Mouse (Mus musculus): ENCODE results near the gene Slco3a1. TPM values are rescaled to one million over a fixed set of nuclear protein-coding genes. Genes with fewer than 3 reads are reported as not detected.

Gene Slco3a1
- polyA plus RNA-seq, 1 experiment, result 44.9 TPM

GRCm38 (mm10) chr7:74552546-74552945 lies 2.0 kb downstream of the Slco3a1 start:
- 56% methylated on average over 4 of the region's 4 CpGs for WGBS
- H3K27me3 ChIP-seq (replicated peaks; ENCODE audit: control insufficient read depth, insufficient read depth, low read length), result no peaks in the 10 kb centered on the region
- H3K36me3 ChIP-seq (ENCODE audit: control insufficient read depth, insufficient read depth, low read length), result no peaks in the 10 kb centered on the region
- no peak for DNase-seq
- peaks cover 17% of the 10 kb centered on the region for H3K4me1 ChIP-seq (ENCODE audit: control insufficient read depth, insufficient read depth, low read length)
- peak overlapping the region; percentile 33; the same call in 1 of the 2 replicates for H3K4me3 ChIP-seq (ENCODE audit: insufficient read depth, low read depth, low read length)
- H3K27ac ChIP-seq (ENCODE audit: insufficient read depth, low read depth, low read length), result no peak overlapping the region
- TF ChIP-seq POLR2A (IDR thresholded peaks at IDR 0.05; ENCODE audit: low read depth, low read length) (no peak), CTCF (conservative IDR thresholded peaks at IDR 0.05; ENCODE audit: insufficient read depth, insufficient read length, low read depth, low read length) (no peak)

- DNase-seq, result no peak
- TF ChIP-seq POLR2A (IDR thresholded peaks at IDR 0.05; ENCODE audit: low read depth, low read length) (no peak), CTCF (conservative IDR thresholded peaks at IDR 0.05; ENCODE audit: insufficient read depth, insufficient read length, low read depth, low read length) (no peak)
- Histone ChIP-seq H3K36me3 (ENCODE audit: control insufficient read depth, insufficient read depth, low read length) (no peaks in the 10 kb centered on the region), H3K27me3 (replicated peaks; ENCODE audit: control insufficient read depth, insufficient read depth, low read length) (no peaks in the 10 kb centered on the region), H3K4me3 (ENCODE audit: insufficient read depth, low read depth, low read length) (peak overlapping the region; percentile 33; the same call in 1 of the 2 replicates), H3K27ac (ENCODE audit: insufficient read depth, low read depth, low read length) (no peak overlapping the region), H3K4me1 (ENCODE audit: control insufficient read depth, insufficient read depth, low read length) (peaks cover 17% of the 10 kb centered on the region)
- 34% methylated on average over 2 of the region's 2 CpGs for WGBS
Measured at GRCm38 (mm10) chr7:74552000-74552358, 2.6 kb downstream of the Slco3a1 start.

DNA sequence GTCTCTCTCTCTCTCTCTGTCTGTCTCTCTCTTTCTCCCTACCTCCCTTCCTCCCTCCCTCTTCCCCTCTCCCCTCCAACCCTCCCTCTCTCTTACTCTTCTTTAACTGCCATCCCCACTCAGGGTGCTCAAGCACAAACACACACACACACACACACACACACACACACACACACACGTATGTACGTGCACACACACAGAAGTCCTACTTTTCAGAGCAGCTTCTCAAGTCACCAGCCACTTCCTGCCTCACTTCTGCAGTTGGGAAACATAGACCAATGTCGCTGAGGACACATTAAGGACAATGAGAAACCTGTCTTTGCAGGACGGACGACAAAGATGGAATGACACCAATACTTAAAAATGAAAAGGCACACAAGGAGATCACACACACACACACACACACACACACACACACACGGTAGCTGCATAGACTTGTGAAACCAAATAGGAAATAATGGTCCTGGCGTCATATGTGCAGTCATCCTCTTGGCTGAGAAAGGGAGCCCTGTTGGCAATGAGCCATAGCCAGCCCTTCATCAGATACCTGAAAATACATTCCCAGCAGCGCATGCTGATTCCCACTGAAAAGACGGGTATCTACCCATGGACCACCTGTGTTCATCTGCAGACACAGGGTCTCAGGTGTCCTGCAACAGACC lies 3.1 kb downstream of the Slco3a1 start:
- TF ChIP-seq POLR2A (IDR thresholded peaks at IDR 0.05; ENCODE audit: low read depth, low read length) (no peak), CTCF (conservative IDR thresholded peaks at IDR 0.05; ENCODE audit: insufficient read depth, insufficient read length, low read depth, low read length) (no peak)
- no peaks in the 10 kb centered on the region for H3K36me3 ChIP-seq (ENCODE audit: control insufficient read depth, insufficient read depth, low read length)
- no peak overlapping the region for H3K4me3 ChIP-seq (ENCODE audit: insufficient read depth, low read depth, low read length)
- peaks cover 20% of the 10 kb centered on the region for H3K4me1 ChIP-seq (ENCODE audit: control insufficient read depth, insufficient read depth, low read length)
- WGBS, result 68% methylated on average over 9 of the region's 9 CpGs
- DNase-seq, result no peak
- no peaks in the 10 kb centered on the region for H3K27me3 ChIP-seq (replicated peaks; ENCODE audit: control insufficient read depth, insufficient read depth, low read length)
- no peak overlapping the region for H3K27ac ChIP-seq (ENCODE audit: insufficient read depth, low read depth, low read length)

- WGBS, result 48% methylated on average over 6 of the region's 6 CpGs
- no peaks in the 10 kb centered on the region for H3K27me3 ChIP-seq (replicated peaks; ENCODE audit: control insufficient read depth, insufficient read depth, low read length)
- no peaks in the 10 kb centered on the region for H3K36me3 ChIP-seq (ENCODE audit: control insufficient read depth, insufficient read depth, low read length)
- H3K27ac ChIP-seq (ENCODE audit: insufficient read depth, low read depth, low read length), result peak overlapping the region; percentile 4; the same call in 1 of the 2 replicates
- H3K4me3 ChIP-seq (ENCODE audit: insufficient read depth, low read depth, low read length), result no peak overlapping the region
- TF ChIP-seq POLR2A (IDR thresholded peaks at IDR 0.05; ENCODE audit: low read depth, low read length) (no peak), CTCF (conservative IDR thresholded peaks at IDR 0.05; ENCODE audit: insufficient read depth, insufficient read length, low read depth, low read length) (no peak)
- peaks cover 25% of the 10 kb centered on the region for H3K4me1 ChIP-seq (ENCODE audit: control insufficient read depth, insufficient read depth, low read length)
- DNase-seq, result peak; percentile 73
Measured at GRCm38 (mm10) chr7:74549686-74550085, 4.9 kb downstream of the Slco3a1 start.

- 52% methylated on average over 6 of the region's 6 CpGs for WGBS
- Histone ChIP-seq H3K36me3 (ENCODE audit: control insufficient read depth, insufficient read depth, low read length) (no peaks in the 10 kb centered on the region), H3K4me3 (ENCODE audit: insufficient read depth, low read depth, low read length) (no peak overlapping the region), H3K4me1 (ENCODE audit: control insufficient read depth, insufficient read depth, low read length) (peaks cover 25% of the 10 kb centered on the region), H3K27ac (ENCODE audit: insufficient read depth, low read depth, low read length) (peak overlapping the region; percentile 27; the same call in 1 of the 2 replicates), H3K27me3 (replicated peaks; ENCODE audit: control insufficient read depth, insufficient read depth, low read length) (no peaks in the 10 kb centered on the region)
- DNase-seq, result no peak
- TF ChIP-seq CTCF (conservative IDR thresholded peaks at IDR 0.05; ENCODE audit: insufficient read depth, insufficient read length, low read depth, low read length) (no peak), POLR2A (IDR thresholded peaks at IDR 0.05; ENCODE audit: low read depth, low read length) (no peak)
Measured at GRCm38 (mm10) chr7:74549013-74549582, 5.5 kb downstream of the Slco3a1 start.

DNA sequence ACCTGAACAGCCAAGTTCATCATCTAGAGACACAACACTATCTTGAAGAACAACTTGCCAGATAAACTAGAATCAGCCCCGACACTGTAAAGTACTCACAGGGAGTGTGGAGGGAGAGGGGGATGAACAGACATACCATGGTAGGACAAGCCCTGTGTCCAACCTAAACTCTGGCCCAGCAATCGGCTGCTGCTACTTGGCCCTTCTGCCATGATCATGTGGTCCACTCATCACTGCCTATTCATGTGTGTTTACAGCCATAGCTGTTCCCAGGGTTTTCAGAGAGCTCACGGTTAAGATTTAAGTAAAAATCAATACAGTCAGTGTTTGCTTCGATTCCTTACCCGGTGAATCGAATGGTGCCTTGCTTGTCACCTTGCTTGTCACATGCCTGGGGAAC lies 7.9 kb downstream of the Slco3a1 start:
- H3K27me3 ChIP-seq (replicated peaks; ENCODE audit: control insufficient read depth, insufficient read depth, low read length), result no peaks in the 10 kb centered on the region
- no peaks in the 10 kb centered on the region for H3K36me3 ChIP-seq (ENCODE audit: control insufficient read depth, insufficient read depth, low read length)
- 81% methylated on average over 6 of the region's 6 CpGs for WGBS
- TF ChIP-seq POLR2A (IDR thresholded peaks at IDR 0.05; ENCODE audit: low read depth, low read length), result no peak
- TF ChIP-seq CTCF (conservative IDR thresholded peaks at IDR 0.05; ENCODE audit: insufficient read depth, insufficient read length, low read depth, low read length), result no peak
- no peak overlapping the region for H3K4me3 ChIP-seq (ENCODE audit: insufficient read depth, low read depth, low read length)
- no peak for DNase-seq
- H3K27ac ChIP-seq (ENCODE audit: insufficient read depth, low read depth, low read length), result no peak overlapping the region
- H3K4me1 ChIP-seq (ENCODE audit: control insufficient read depth, insufficient read depth, low read length), result peaks cover 20% of the 10 kb centered on the region

- H3K4me3 ChIP-seq (ENCODE audit: insufficient read depth, low read depth, low read length), result no peak overlapping the region
- H3K36me3 ChIP-seq (ENCODE audit: control insufficient read depth, insufficient read depth, low read length), result no peaks in the 10 kb centered on the region
- WGBS, result 69% methylated on average over 6 of the region's 6 CpGs
- peak; percentile 59 for DNase-seq
- no peaks in the 10 kb centered on the region for H3K27me3 ChIP-seq (replicated peaks; ENCODE audit: control insufficient read depth, insufficient read depth, low read length)
- no peak for TF ChIP-seq CTCF (conservative IDR thresholded peaks at IDR 0.05; ENCODE audit: insufficient read depth, insufficient read length, low read depth, low read length)
- no peak for TF ChIP-seq POLR2A (IDR thresholded peaks at IDR 0.05; ENCODE audit: low read depth, low read length)
- H3K4me1 ChIP-seq (ENCODE audit: control insufficient read depth, insufficient read depth, low read length), result peaks cover 14% of the 10 kb centered on the region
- no peak overlapping the region for H3K27ac ChIP-seq (ENCODE audit: insufficient read depth, low read depth, low read length)
Measured at GRCm38 (mm10) chr7:74545498-74545990, 9.0 kb downstream of the Slco3a1 start.
